Mouse (Mus musculus): ENCODE measurements at regions not wholly inside any gene's neighbourhood (a gene's known extent, or its start where the extent isn't known, plus 50 kb on each side); places are given as distances from the start of the nearest gene placed in this dataset.

- no peak for TF ChIP-seq ZC3H11A (IDR thresholded peaks at IDR 0.05; ENCODE audit: borderline replicate concordance, low read depth, low read length)
- TF ChIP-seq MAFK (IDR thresholded peaks at IDR 0.05; ENCODE audit: insufficient read depth, low read depth, low read length) = no peak
- no peak for TF ChIP-seq ZNF384 (IDR thresholded peaks at IDR 0.05; ENCODE audit: low read depth, low read length)
- no peak for TF ChIP-seq HCFC1 (IDR thresholded peaks at IDR 0.05; ENCODE audit: borderline replicate concordance, insufficient read depth, low read length)
- no peak for TF ChIP-seq CHD2 (IDR thresholded peaks at IDR 0.05; ENCODE audit: low read depth, low read length)
Measured at GRCm38 (mm10) chr1:184562926-184563325, 169.5 kb downstream of the Hlx start.
